Mouse (Mus musculus) heart, embryonic 14.5 days (tissue): ENCODE measurements at regions not wholly inside any gene's neighbourhood (a gene's known extent, or its start where the extent isn't known, plus 50 kb on each side); places are given as distances from the start of the nearest gene placed in this dataset.
"Not testable (repeated sequence)": the region's sequence is repeated elsewhere in the genome, so short reads cannot be mapped to it uniquely, and the experiment has no call there.

ENCODE experiments used
- ATAC-seq: fragments of 200-750 bp; cut with Nextera tagmentation; 2 replicates; pipeline ENCODE4 v1.8.0; 2017; ENCODE audit warnings: low read depth, moderate TSS enrichment; ENCODE audit not compliant: insufficient number of reproducible peaks, insufficient read depth, low FRiP score
- H3K27ac ChIP-seq, 2 experiments: fragments of 200-500 bp in 1 of 2; fragments of 300-500 bp in 1 of 2; sonication (generic) in 1 of 2; replicated peaks in 1 of 2; 2 replicates each; pipeline ENCODE4 v1.5.1; 2012 to 2014; ENCODE audit warnings: low read depth in 2 of 2, low read length in 2 of 2, control low read depth in 1 of 2, mild to moderate bottlenecking in 1 of 2, mixed read lengths in 1 of 2; ENCODE audit not compliant: control insufficient read depth in 1 of 2, insufficient read depth in 1 of 2
- H3K27me3 ChIP-seq: fragments of 300-500 bp; sonication (generic); 2 replicates; pipeline ENCODE4 v1.6.1; 2014; ENCODE audit warnings: mild to moderate bottlenecking, low read length, control low read depth; ENCODE audit not compliant: control insufficient read depth, insufficient read depth
- H3K36me3 ChIP-seq: fragments of 300-500 bp; sonication (generic); 2 replicates; pipeline ENCODE4 v1.6.1; 2014; ENCODE audit warnings: mild to moderate bottlenecking, control low read depth, low read length, mixed read lengths; ENCODE audit not compliant: control insufficient read depth, insufficient read depth
- H3K4me1 ChIP-seq, 2 experiments: fragments of 200-500 bp in 1 of 2; fragments of 300-500 bp in 1 of 2; sonication (generic) in 1 of 2; 2 replicates each; pipeline ENCODE4 v1.6.1; 2012 to 2014; ENCODE audit warnings: low read length in 2 of 2, control low read depth in 1 of 2, mixed read lengths in 1 of 2; ENCODE audit not compliant: control insufficient read depth in 2 of 2, insufficient read depth in 2 of 2
- H3K4me2 ChIP-seq: fragments of 300-500 bp; sonication (generic); 2 replicates; pipeline ENCODE4 v1.6.1; 2014; ENCODE audit warnings: mild to moderate bottlenecking, low read length
- H3K4me3 ChIP-seq, 2 experiments: fragments of 200-500 bp in 1 of 2; fragments of 300-500 bp in 1 of 2; sonication (generic) in 1 of 2; 2 replicates each; pipeline ENCODE4 v1.5.1; 2012 to 2014; ENCODE audit warnings: low read length in 2 of 2, mild to moderate bottlenecking in 2 of 2, control low read depth in 1 of 2, low read depth in 1 of 2, moderate library complexity in 1 of 2; ENCODE audit not compliant: control insufficient read depth in 1 of 2, insufficient read depth in 1 of 2
- H3K9ac ChIP-seq: fragments of 300-500 bp; sonication (generic); 2 replicates; pipeline ENCODE4 v1.6.1; 2014; ENCODE audit warnings: mild to moderate bottlenecking, low read length
- H3K9me3 ChIP-seq: fragments of 300-500 bp; sonication (generic); 2 replicates; pipeline ENCODE4 v1.6.1; 2016; ENCODE audit warnings: low read length, control low read depth; ENCODE audit not compliant: control insufficient read depth
- WGBS: fragments of 180-500 bp; shearing (Covaris S2); extraction: QIAGEN DNeasy Blood & Tissue Kit; methylation state at CpG from one replicate; pipeline ENCODE4 v1.1.7; 2014; 5-methylcytosine and 5-hydroxymethylcytosine counted together

DNA sequence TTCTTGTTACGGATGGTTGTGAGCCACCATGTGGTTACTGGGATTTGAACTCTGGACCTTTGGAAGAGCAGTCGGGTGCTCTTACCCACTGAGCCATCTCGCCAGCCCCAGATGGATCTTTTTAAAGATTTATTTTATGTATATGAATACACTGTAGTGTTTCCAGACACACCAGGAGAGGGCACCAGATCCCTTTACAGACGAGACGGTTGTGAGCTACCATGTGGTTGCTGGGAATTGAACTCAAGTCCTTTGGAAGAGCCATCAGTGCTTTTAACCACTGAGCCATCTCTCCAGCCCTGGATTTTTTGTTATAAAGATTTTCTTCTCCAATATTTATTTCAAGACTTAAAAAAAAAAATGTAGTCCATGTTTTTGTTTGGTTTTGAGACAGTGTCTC lies 95.0 kb upstream of the Slc1a3 start:
- 94% methylated on average over 4 of the region's 5 CpGs for WGBS
- not testable (repeated sequence) for H3K27me3 ChIP-seq, H3K4me2 ChIP-seq, H3K36me3 ChIP-seq, H3K9me3 ChIP-seq, H3K27ac ChIP-seq, H3K9ac ChIP-seq, H3K4me3 ChIP-seq, ATAC-seq
- H3K4me1 ChIP-seq = peaks cover 5 to 12% of the 10 kb centered on the region in 2 experiments

DNA sequence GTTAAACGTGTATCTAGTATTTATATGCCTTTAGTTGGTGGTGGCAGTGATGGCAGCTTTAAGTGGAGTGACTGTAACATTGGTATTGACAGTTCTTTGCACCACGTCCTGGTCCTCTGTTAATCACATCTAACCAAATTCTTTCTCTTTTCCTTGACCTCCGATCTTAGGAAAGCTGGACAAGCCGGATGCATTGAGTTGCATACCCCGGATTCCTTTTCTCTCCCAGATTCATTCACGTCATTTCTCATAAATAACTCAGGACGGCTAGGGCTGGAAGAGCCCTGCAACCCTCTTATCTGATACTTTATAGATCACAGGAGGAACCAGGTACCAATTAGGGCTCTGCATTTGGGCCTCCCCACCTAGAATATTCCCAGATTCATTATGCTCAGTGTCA lies 91.5 kb upstream of the Slc1a3 start:
- no peaks in the 10 kb centered on the region for H3K9me3 ChIP-seq
- WGBS = 14% methylated on average over 7 of the region's 7 CpGs
- no peak overlapping the region for H3K9ac ChIP-seq
- no peak overlapping the region for H3K4me3 ChIP-seq
- no peaks in the 10 kb centered on the region for H3K36me3 ChIP-seq
- H3K4me1 ChIP-seq = peaks cover 5 to 12% of the 10 kb centered on the region in 2 experiments
- H3K27ac ChIP-seq = peak overlapping the region; percentile 73 to 88
- no peaks in the 10 kb centered on the region for H3K27me3 ChIP-seq
- H3K4me2 ChIP-seq = peak overlapping the region; percentile 34; the same call in 1 of the 2 replicates
- no peak for ATAC-seq

DNA sequence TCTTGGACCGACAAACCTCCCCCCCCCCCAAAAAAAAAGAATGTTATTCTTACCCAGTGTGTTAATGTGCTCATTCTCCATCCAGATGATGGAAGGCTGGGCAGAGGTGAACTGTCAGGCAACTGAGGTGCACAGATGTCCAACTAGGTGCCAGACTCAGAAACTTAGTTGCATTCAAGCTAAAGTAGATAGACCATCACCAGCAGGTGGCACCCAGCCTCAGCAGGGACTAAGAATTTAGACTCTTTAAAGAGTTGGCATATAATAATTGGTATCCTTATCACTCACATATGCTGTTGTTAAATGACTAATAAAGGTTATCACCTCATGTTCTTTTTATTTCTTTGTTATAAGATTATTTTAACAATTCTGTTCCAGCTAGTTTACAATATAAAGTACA lies 86.5 kb upstream of the Slc1a3 start:
- Histone ChIP-seq H3K9ac (no peak overlapping the region), H3K36me3 (no peaks in the 10 kb centered on the region), H3K4me3 (no peak overlapping the region), H3K9me3 (0 out of 2 replicates have a peak, but pooled peaks cover 3% of the 10 kb centered on the region), H3K4me1 (peaks cover 2 to 7% of the 10 kb centered on the region in 2 experiments), H3K27me3 (no peaks in the 10 kb centered on the region), H3K4me2 (no peak overlapping the region), H3K27ac (no peak overlapping the region)
- 80% methylated on average over 1 of the region's 1 CpGs for WGBS
- no peak for ATAC-seq

DNA sequence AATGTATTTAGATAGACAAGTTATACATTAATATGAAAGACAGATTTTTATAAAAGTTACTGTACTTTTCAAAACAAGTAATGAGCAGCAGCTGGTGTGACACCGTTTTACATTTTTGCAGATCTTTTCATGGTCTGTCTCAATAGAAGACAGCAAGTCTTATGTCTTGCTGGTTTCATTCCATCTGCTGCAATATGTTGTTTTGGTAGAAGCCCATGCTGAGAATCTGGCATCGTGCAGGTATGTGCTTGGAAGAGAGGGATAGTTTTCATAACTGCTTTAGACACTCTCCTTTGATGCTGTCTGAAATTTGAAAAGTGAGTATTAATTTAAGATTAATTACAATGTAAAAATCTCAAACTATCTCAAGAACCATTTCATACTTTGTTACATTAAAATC lies 81.5 kb upstream of the Slc1a3 start:
- H3K36me3 ChIP-seq = no peaks in the 10 kb centered on the region
- no peak overlapping the region for H3K27ac ChIP-seq
- no peak overlapping the region for H3K9ac ChIP-seq
- 0 out of 2 replicates have a peak, but pooled peaks cover 3% of the 10 kb centered on the region for H3K9me3 ChIP-seq
- no peak for ATAC-seq
- no peaks in the 10 kb centered on the region for H3K27me3 ChIP-seq
- H3K4me2 ChIP-seq = no peak overlapping the region
- H3K4me1 ChIP-seq = no peaks in the 10 kb centered on the region
- no peak overlapping the region for H3K4me3 ChIP-seq
- 73% methylated on average over 2 of the region's 2 CpGs for WGBS

DNA sequence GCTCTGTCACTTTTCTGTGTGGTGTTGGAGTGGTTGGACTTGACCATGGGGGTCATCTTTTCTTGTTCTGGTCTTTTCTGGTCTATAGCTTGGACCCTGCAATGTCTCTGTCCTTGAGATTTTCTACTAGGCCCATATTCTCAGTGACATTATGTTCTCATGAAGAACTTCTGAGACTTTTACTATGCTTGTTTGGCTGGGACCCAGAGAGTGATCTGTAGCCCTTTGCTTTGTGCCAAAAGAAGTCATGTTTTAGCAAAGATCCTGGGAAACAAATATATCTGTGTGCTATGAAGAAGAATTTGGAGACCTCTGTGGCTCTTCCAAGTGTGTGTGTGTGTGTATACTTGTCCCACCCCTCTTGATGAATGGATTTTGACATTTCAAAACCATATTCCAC lies 79.4 kb upstream of the Slc1a3 start:
- H3K27ac ChIP-seq = no peak overlapping the region
- H3K36me3 ChIP-seq = no peaks in the 10 kb centered on the region
- no peak for ATAC-seq
- no peak overlapping the region for H3K4me2 ChIP-seq
- no peaks in the 10 kb centered on the region for H3K4me1 ChIP-seq
- H3K4me3 ChIP-seq = no peak overlapping the region
- H3K9ac ChIP-seq = no peak overlapping the region
- 0 out of 2 replicates have a peak, but pooled peaks cover 3% of the 10 kb centered on the region for H3K9me3 ChIP-seq
- no peaks in the 10 kb centered on the region for H3K27me3 ChIP-seq

DNA sequence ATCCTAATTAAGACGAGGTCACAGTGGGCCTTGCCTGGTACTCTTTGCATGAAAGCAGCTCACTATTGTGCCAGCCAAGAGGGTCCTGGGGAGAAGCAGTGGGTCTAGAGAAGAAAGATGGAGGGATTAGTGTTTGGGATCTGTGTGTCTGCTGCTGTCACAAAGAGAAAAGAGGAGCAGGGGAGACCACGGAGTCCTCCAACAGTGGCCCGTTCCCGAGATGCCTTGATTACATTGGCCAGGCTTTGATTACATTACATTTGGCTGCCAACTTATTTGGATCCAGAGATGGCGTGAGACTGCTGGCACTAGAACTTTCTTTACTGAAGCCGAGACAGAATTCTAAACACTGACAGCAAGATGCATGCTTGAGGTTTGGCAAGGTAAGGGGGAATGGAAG lies 78.4 kb upstream of the Slc1a3 start:
- Histone ChIP-seq H3K27ac (no peak overlapping the region), H3K4me3 (no peak overlapping the region), H3K4me2 (no peak overlapping the region), H3K27me3 (no peaks in the 10 kb centered on the region), H3K36me3 (no peaks in the 10 kb centered on the region), H3K9me3 (no peaks in the 10 kb centered on the region), H3K4me1 (no peaks in the 10 kb centered on the region), H3K9ac (no peak overlapping the region)
- WGBS = 85% methylated on average over 6 of the region's 6 CpGs
- no peak for ATAC-seq

DNA sequence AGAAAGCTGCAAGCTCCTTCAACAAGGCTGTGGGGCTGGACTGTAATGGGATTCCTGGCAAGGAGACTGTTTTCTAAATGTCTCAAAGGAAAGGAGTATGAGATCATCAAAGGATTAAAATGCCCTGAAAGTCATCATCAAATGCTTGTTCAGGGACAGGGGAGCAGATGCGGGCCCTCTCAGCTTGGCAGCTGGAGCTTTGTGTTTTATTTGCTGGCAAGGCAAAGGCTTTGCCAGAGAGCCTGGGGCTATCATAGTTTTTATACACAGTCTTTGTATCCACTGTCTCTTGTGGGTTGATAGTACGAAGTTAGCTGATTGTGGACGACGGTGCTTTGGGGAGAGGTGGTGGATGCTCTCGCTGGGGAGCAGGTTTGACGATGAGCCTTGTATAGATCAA lies 75.0 kb upstream of the Slc1a3 start:
- no peaks in the 10 kb centered on the region for H3K27me3 ChIP-seq
- no peak overlapping the region for H3K4me3 ChIP-seq
- WGBS = 70% methylated on average over 6 of the region's 6 CpGs
- no peaks in the 10 kb centered on the region for H3K36me3 ChIP-seq
- no peak overlapping the region for H3K4me2 ChIP-seq
- no peak for ATAC-seq
- H3K9ac ChIP-seq = no peak overlapping the region
- no peaks in the 10 kb centered on the region for H3K9me3 ChIP-seq
- H3K4me1 ChIP-seq = no peaks in the 10 kb centered on the region
- H3K27ac ChIP-seq = no peak overlapping the region

DNA sequence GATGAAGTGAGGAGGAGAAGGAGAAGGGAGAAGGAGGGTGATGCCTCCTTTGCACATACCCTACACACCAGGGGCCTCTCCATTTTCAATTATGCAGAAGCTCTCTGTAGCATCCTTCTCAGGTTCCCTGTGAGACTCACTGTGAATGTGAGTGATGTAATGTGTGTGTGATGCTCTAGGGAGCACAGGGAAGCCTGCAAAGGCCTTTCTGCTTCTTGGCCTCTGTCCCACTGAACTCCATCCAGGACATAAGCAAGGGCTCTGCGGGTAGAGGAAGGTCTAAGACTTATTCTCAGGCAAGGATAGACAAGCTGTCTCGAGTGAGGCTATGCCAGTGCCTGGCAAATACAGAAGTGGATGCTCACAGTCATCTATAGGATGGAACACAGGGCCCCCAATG lies 73.0 kb upstream of the Slc1a3 start:
- no peak overlapping the region for H3K9ac ChIP-seq
- H3K27me3 ChIP-seq = no peaks in the 10 kb centered on the region
- H3K4me2 ChIP-seq = no peak overlapping the region
- no peak overlapping the region for H3K4me3 ChIP-seq
- H3K4me1 ChIP-seq = no peaks in the 10 kb centered on the region
- ATAC-seq = no peak
- H3K9me3 ChIP-seq = no peaks in the 10 kb centered on the region
- no peak overlapping the region for H3K27ac ChIP-seq
- WGBS = 75% methylated on average over 2 of the region's 2 CpGs
- no peaks in the 10 kb centered on the region for H3K36me3 ChIP-seq
